12 mouse cellular contexts compared by ENCODE assay signal in genomic region chr1:89622801-89623200, GRCm38 (mm10).
DNase-seq lines count a peak whose midpoint lies in the region.
"Had no signal": no experiment of that assay in that cellular context is flagged by ENCODE, and none has a peak within 500 bp of the region (broad histone marks: within the 10 kb centered on the region; RNA-seq: fewer than 3 reads in every experiment).

No protein-coding gene starts in this region.

- intact Hi-C loops in heart, postnatal 14 days (cut with DNase I) = loop anchor here (5.0 to 10.0 kb wide), 2 partner anchors 166 to 878 kb away; no protein-coding TSS in a partner anchor
- intact Hi-C loops in left cerebral cortex, postnatal 25 days (cut with DNase I) = no loop called here

- DNase-seq in heart, adult 18-20 months = peak; percentile 51 to 57
- DNase-seq in heart, postnatal 14 days = no peak
- DNase-seq in left cerebral cortex, postnatal 25 days (ENCODE audit: low spot score in 2 of 2) = peak; percentile 20 to 76
- DNase-seq in left cerebral cortex, adult 9 months (ENCODE audit: low spot score in 2 of 2) = no peak
- peak; percentile 86 for DNase-seq in cerebellum, adult 9-10 months
- peak; percentile 75 for DNase-seq in telencephalon, adult 2 months (ENCODE audit: low read depth, low spot score)
- DNase-seq in adrenal gland, adult 18-20 months (ENCODE audit: low spot score in 2 of 2) = no peak
- DNase-seq: adrenal gland, postnatal 25 days; lung, adult 2 months; right cerebral cortex, adult 18-20 months; spleen, adult 18-20 months; thymus, postnatal 14 days had no signal

Comparison
In these comparisons a context has a peak if more than half of its experiments do, and no peak if none do; other contexts are left out.
1. DNase-seq: peak in heart, adult 18-20 months (2 of 2), left cerebral cortex, postnatal 25 days (2 of 2), cerebellum, adult 9-10 months (single experiment) and telencephalon, adult 2 months (single experiment); none in heart, postnatal 14 days (0 of 2), left cerebral cortex, adult 9 months (0 of 2) and adrenal gland, adult 18-20 months (0 of 2).